Mouse (Mus musculus) forebrain, embryonic 12.5 days (tissue): ENCODE data around the gene Lama5. TPM values are rescaled to one million over a fixed set of nuclear protein-coding genes. Genes with fewer than 3 reads are reported as not detected.
A peak's percentile ranks its signal among the peaks of the same experiment; 100 is the strongest.
"Not testable (repeated sequence)": the region's sequence is repeated elsewhere in the genome, so short reads cannot be mapped to it uniquely, and the experiment has no call there.

Experiments used
- ATAC-seq: fragments of 200-750 bp; cut with Nextera tagmentation; 2 replicates; pipeline ENCODE4 v1.8.0; 2017; ENCODE audit warnings: moderate TSS enrichment; ENCODE audit not compliant: low FRiP score
- H3K27ac ChIP-seq: fragments of 300-500 bp; sonication (generic); 2 replicates; pipeline ENCODE4 v1.5.1; 2016; ENCODE audit warnings: mild to moderate bottlenecking
- H3K27me3 ChIP-seq: fragments of 300-500 bp; sonication (generic); 2 replicates; pipeline ENCODE4 v1.6.1; 2016; ENCODE audit warnings: mild to moderate bottlenecking
- H3K36me3 ChIP-seq: fragments of 300-500 bp; sonication (generic); replicated peaks from 2 replicates; pipeline ENCODE4 v1.6.1; 2016; ENCODE audit warnings: mild to moderate bottlenecking
- H3K4me1 ChIP-seq: fragments of 300-500 bp; sonication (generic); 2 replicates; pipeline ENCODE4 v1.6.1; 2016
- H3K4me2 ChIP-seq: fragments of 300-500 bp; sonication (generic); 2 replicates; pipeline ENCODE4 v1.6.1; 2016; ENCODE audit warnings: mild to moderate bottlenecking, moderate library complexity
- H3K4me3 ChIP-seq: fragments of 300-500 bp; sonication (generic); replicated peaks from 2 replicates; pipeline ENCODE4 v1.5.1; 2016; ENCODE audit warnings: mild to moderate bottlenecking
- H3K9ac ChIP-seq: fragments of 300-500 bp; sonication (generic); 2 replicates; pipeline ENCODE4 v1.6.1; 2016; ENCODE audit warnings: mild to moderate bottlenecking
- H3K9me3 ChIP-seq: fragments of 300-500 bp; sonication (generic); 2 replicates; pipeline ENCODE4 v1.6.1; 2016
- WGBS: fragments of 180-500 bp; shearing (Covaris S2); methylation state at CpG from one replicate; pipeline ENCODE4 v1.1.7; 2016; 5-methylcytosine and 5-hydroxymethylcytosine counted together
- polyA plus RNA-seq: library from polyadenylated mRNA; unstranded; fragments of >200 nt; fragmentation: Nextera tagmentation; extraction: Ambion mirVana; gene quantifications from 2 replicates; pipeline ENCODE4 v1.2.1, GENCODE M21; 2016

Lama5 gene
- polyA plus RNA-seq, 1 experiment from 2014 or later = 4.9 TPM

DNA sequence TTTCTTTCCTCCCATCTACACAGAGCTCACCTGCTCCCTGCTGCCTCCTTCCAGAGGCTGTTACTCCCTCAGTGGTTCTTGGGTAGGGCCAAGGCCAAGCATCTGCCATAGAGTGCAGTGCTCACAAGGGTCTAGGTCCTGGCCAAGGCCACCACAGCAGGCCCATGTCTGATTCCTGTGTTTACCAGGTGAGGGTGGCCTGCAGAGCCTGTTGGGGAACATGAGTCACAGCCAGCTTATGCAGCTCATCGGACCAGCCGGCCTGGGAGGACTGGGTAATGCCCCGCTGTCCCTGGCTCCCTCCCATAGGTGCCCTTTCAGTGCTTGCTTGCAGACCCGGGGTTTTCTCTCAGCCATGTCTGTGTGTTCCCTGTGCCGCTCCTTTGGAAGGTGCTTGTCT is 51.5 kb downstream of the Lama5 start:
- Histone ChIP-seq H3K4me1 (peaks cover 16% of the 10 kb centered on the region), H3K9ac (no peak overlapping the region), H3K36me3 (peaks cover 62% of the 10 kb centered on the region), H3K4me3 (no peak overlapping the region), H3K27me3 (no peaks in the 10 kb centered on the region), H3K27ac (no peak overlapping the region), H3K4me2 (no peak overlapping the region), H3K9me3 (no peaks in the 10 kb centered on the region)
- ATAC-seq = no peak
- 91% methylated on average over 5 of the region's 5 CpGs for WGBS

- H3K27me3 ChIP-seq, H3K9ac ChIP-seq, H3K27ac ChIP-seq, ATAC-seq, H3K4me3 ChIP-seq, H3K9me3 ChIP-seq, H3K4me2 ChIP-seq: not testable (repeated sequence)
- peaks cover 16% of the 10 kb centered on the region for H3K4me1 ChIP-seq
- WGBS = 93% methylated on average over 8 of the region's 8 CpGs
- H3K36me3 ChIP-seq = peaks cover 57% of the 10 kb centered on the region
Measured at GRCm38 (mm10) chr2:180173711-180174110, 51.9 kb downstream of the Lama5 start.

- H3K36me3 ChIP-seq = peaks cover 52% of the 10 kb centered on the region
- peak overlapping the region; percentile 99 for H3K4me2 ChIP-seq
- peak overlapping the region; percentile 96; the same call in 1 of the 2 replicates for H3K9ac ChIP-seq
- H3K9me3 ChIP-seq = no peaks in the 10 kb centered on the region
- H3K4me3 ChIP-seq = peak overlapping the region; percentile 98
- 77% methylated on average over 4 of the region's 4 CpGs for WGBS
- ATAC-seq = no peak
- H3K27me3 ChIP-seq = no peaks in the 10 kb centered on the region
- no peak overlapping the region for H3K27ac ChIP-seq
- peaks cover 16% of the 10 kb centered on the region for H3K4me1 ChIP-seq
Measured at GRCm38 (mm10) chr2:180173163-180173562, 52.5 kb downstream of the Lama5 start.

DNA sequence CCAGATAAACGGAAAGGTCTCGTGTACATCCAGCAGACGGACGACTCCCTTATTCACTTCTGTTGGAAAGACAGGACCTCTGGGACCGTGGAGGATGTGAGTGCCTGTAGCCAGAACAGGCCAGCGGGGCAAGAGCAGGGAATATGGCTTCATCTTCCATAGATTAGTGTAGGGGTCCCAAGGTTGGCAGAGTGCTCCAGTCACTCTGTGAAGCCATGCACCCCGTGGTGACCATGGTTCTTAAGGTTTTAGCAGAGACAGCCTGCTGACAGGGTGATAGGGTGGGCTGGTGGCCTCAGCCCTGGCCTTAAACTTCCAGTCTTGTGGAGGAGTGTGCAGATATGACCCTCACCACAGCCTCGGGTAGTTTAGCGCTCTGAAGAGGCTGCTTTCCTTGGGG is 53.5 kb downstream of the Lama5 start:
- no peak for ATAC-seq
- H3K4me1 ChIP-seq = peaks cover 16% of the 10 kb centered on the region
- WGBS = 5% methylated on average over 9 of the region's 9 CpGs
- peak overlapping the region; percentile 96 for H3K9ac ChIP-seq
- peak overlapping the region; percentile 99 for H3K4me2 ChIP-seq
- H3K36me3 ChIP-seq = peaks cover 42% of the 10 kb centered on the region
- no peaks in the 10 kb centered on the region for H3K9me3 ChIP-seq
- H3K4me3 ChIP-seq = peak overlapping the region; percentile 98
- H3K27me3 ChIP-seq = no peaks in the 10 kb centered on the region
- H3K27ac ChIP-seq = 0 out of 2 replicates have a peak overlapping the region, but pooled peaks have one; percentile 9

DNA sequence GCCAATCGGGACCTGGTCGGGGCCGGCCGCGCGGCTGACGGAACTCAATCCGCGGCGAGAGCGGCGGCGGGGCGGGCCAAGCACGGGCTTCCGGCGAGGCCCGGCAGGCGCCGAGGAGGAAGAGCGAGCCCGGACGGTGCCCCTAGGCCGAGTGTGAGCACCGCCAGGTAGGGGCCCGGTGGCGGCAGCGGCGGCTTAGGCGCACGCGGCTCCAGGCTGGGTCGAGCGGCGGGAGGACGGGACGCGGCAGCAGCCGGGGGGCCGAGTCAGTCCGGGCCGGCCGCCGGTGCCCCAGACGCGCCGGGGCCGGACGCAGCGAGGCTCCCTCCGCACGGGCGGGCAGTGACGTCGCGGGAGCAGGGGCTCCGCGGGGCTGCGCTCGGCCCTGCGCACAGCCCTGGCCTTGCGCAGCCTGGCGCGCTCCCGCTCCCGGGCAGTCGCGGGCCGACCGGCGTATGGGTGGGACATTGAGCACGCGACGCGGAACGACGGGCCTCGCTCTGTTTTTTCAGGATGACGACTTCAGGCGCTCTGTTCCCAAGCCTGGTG is 54.1 kb downstream of the Lama5 start:
- Histone ChIP-seq H3K9me3 (no peaks in the 10 kb centered on the region), H3K4me1 (peaks cover 16% of the 10 kb centered on the region), H3K27ac (peak overlapping the region; percentile 94), H3K4me3 (peak overlapping the region; percentile 98), H3K27me3 (no peaks in the 10 kb centered on the region), H3K9ac (peak overlapping the region; percentile 96), H3K36me3 (peaks cover 36% of the 10 kb centered on the region), H3K4me2 (peak overlapping the region; percentile 99)
- under 1% methylated on average over 55 of the region's 80 CpGs for WGBS
- ATAC-seq = peak; percentile 76

DNA sequence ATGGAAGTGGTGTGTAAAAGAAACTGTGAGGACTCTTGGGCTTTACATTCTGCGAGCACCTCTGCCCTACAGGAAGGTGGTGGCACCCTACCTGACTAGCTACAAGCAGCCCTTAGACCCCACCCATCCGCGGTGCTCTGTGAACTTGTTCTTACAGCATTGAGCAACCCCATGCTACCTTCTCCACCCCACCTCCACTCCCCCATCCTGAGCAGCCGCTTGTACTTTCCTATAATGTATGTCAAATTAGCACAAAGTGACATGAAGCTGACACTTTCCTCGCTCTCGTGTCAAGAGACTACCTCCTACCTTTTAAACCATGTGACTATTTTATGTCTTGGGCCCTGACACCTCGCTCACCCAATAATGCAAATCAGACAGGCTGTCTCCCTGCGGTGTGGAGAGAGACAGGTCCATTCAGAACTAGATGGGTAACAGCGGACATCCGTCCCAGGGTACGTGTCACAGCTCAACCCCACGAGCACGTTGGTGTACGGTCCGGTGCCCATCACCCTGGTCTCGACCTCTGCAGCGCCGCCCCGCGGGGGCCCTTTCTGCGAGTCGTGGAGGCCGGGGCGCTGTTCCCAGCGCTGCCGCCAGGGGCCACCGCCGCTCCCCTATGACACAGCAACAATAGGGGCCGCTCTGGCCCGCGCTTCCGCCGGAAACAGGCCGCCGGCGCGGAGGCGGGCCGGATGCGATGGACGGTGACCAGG is 54.7 kb downstream of the Lama5 start, which contains the start of gene Adrm1:
TSS of gene Adrm1 (plus strand) at position 680 of the 716 bp plus-strand sequence.
- H3K9ac ChIP-seq = peak within 1 kb of the TSS; percentile 96
- peak; percentile 99 for ATAC-seq
- no peaks in the 10 kb centered on the region for H3K27me3 ChIP-seq
- peak within 1 kb of the TSS; percentile 99 for H3K4me2 ChIP-seq
- 4% methylated on average over 41 of the region's 41 CpGs for WGBS
- peak within 1 kb of the TSS; percentile 98 for H3K4me3 ChIP-seq
- H3K9me3 ChIP-seq = no peaks in the 10 kb centered on the region
- peak within 1 kb of the TSS; percentile 94 for H3K27ac ChIP-seq
- H3K4me1 ChIP-seq = peaks cover 16% of the 10 kb centered on the region
- peaks cover 31% of the 10 kb centered on the region for H3K36me3 ChIP-seq

DNA sequence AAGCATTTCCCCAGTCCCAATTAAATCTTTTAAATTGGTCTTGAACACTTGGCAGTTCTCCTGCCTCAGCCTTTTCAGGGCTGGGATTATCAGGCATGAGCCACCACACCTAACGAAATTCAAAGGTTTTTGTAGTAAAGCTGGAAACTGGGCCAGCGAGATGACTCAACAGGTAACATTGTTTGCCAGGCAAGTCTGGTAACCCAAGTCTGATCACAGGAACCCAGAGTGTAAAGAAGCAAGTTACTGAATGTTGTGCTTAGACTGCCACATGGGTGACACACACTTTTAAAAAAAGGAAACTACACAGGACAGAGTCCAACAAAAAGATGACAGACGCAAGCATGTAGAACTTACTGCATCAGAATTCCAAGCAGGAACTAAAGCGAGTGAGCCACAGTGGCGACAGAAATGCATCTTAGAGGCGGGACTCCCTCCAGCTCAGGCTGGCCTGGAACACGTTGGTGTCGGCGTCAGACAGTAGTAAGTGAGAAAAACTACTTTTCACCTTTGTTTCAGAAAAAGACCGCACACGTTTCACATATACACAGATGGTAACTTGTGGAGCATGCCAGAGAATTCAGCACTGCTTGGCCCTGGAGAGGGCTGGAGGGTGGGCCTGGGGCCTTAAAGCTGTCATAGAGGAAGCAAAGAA is 55.4 kb downstream of the Lama5 start:
- Histone ChIP-seq H3K36me3 (peaks cover 25% of the 10 kb centered on the region), H3K9me3 (no peaks in the 10 kb centered on the region), H3K27ac (peak overlapping the region; percentile 31; the same call in 1 of the 2 replicates), H3K27me3 (no peaks in the 10 kb centered on the region), H3K4me1 (peaks cover 16% of the 10 kb centered on the region), H3K4me3 (no peak overlapping the region; the same call in 1 of the 2 replicates), H3K9ac (peak overlapping the region; percentile 43; the same call in 1 of the 2 replicates), H3K4me2 (peak overlapping the region; percentile 57)
- 89% methylated on average over 11 of the region's 11 CpGs for WGBS
- no peak for ATAC-seq

DNA sequence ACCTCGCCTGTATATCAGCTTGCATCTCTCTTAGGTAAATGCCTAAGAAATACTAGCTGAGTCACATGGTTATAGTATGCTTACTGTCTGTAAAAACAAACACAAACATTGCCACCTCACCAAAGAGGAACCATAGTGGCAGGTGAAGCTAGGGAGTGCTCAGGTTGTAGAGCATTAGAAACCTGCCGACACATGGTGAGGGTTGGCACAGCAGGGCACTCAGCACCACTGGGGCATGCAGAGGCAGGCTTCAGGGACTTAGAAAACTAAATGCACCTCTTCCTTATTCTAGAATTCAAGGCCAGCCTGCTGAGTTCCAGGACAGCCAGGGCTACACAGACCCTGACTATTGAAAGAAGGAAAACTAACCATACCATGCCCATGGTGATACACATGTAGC is 58.8 kb downstream of the Lama5 start:
- no peak for ATAC-seq
- WGBS = 82% methylated on average over 2 of the region's 2 CpGs
- Histone ChIP-seq H3K27ac (no peak overlapping the region), H3K9ac (no peak overlapping the region), H3K4me3 (no peak overlapping the region), H3K27me3 (no peaks in the 10 kb centered on the region), H3K9me3 (no peaks in the 10 kb centered on the region), H3K4me2 (no peak overlapping the region), H3K4me1 (no peaks in the 10 kb centered on the region), H3K36me3 (peaks cover 19% of the 10 kb centered on the region)

DNA sequence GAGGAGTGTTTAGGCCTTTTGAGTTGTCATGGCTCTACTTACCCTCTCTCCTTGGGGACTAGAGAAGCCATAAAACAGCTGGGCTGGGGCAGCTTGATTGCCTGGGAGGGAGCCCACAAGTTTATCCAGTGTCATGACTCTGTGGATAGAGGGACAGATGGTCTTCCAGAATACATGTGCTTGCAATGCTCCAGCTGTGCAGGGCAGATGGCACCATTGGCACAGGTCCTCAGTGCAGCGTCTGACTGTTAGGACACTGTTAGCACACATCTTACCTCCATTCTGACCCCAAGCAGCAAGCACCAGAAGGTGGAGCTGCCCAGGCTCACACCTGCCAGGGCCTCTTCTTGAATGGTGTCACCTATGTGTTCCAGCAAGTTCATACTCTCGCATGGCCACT is 59.8 kb downstream of the Lama5 start:
- WGBS = 83% methylated on average over 2 of the region's 2 CpGs
- H3K27me3 ChIP-seq = no peaks in the 10 kb centered on the region
- peaks cover 30% of the 10 kb centered on the region for H3K36me3 ChIP-seq
- no peak overlapping the region for H3K27ac ChIP-seq
- no peak overlapping the region for H3K9ac ChIP-seq
- ATAC-seq = no peak
- no peaks in the 10 kb centered on the region for H3K9me3 ChIP-seq
- H3K4me1 ChIP-seq = no peaks in the 10 kb centered on the region
- no peak overlapping the region for H3K4me2 ChIP-seq
- no peak overlapping the region for H3K4me3 ChIP-seq

DNA sequence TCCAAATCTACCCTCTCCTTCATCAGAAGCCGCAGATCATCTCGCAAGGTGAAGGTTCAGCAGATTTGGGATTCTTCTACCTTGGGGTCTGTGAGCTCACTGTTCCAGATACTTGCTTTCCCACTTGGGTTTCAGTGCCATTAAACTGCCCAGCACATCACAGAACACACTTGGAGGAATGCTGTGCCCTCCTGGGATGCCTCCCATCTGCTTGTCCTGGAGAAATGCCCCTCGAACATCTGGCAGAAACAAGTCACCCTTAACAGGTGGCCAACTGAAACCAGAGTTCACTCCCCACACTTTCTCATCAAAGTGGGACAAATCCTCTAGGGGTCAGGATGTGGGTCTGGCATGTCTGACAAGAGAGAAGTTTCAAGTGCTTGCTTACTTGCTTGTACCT is 67.0 kb downstream of the Lama5 start:
- H3K27ac ChIP-seq = no peak overlapping the region
- peaks cover 81% of the 10 kb centered on the region for H3K36me3 ChIP-seq
- no peaks in the 10 kb centered on the region for H3K9me3 ChIP-seq
- no peak overlapping the region for H3K9ac ChIP-seq
- no peaks in the 10 kb centered on the region for H3K4me1 ChIP-seq
- 89% methylated on average over 3 of the region's 3 CpGs for WGBS
- H3K27me3 ChIP-seq = no peaks in the 10 kb centered on the region
- no peak overlapping the region for H3K4me2 ChIP-seq
- ATAC-seq = no peak
- no peak overlapping the region for H3K4me3 ChIP-seq

- peaks cover 74% of the 10 kb centered on the region for H3K36me3 ChIP-seq
- H3K27ac ChIP-seq = no peak overlapping the region
- WGBS = 89% methylated on average over 3 of the region's 3 CpGs
- no peak for ATAC-seq
- no peaks in the 10 kb centered on the region for H3K9me3 ChIP-seq
- no peak overlapping the region for H3K4me3 ChIP-seq
- H3K4me2 ChIP-seq = no peak overlapping the region
- H3K4me1 ChIP-seq = no peaks in the 10 kb centered on the region
- no peaks in the 10 kb centered on the region for H3K27me3 ChIP-seq
- H3K9ac ChIP-seq = no peak overlapping the region
Measured at GRCm38 (mm10) chr2:180154796-180155195, 70.9 kb downstream of the Lama5 start.

DNA sequence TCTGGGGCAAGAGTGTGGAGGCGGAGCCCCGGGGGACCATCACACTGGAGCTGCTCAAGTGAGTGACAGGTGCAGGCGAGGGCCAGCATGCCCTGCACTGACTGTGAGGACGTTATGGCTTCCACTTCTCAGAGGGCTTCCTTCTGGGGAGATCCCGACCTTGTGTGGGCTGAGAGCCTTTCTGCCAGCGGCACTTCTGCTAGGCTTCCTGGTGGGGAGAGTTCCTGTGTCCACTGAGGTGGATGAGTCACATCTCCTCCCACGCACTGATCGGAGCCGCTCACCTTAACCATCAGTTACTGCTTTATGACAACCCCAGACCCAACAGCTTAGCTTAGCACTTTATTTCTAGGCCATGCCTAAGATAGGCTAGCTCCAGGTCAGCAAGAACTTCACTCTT is 77.1 kb downstream of the Lama5 start:
- Histone ChIP-seq H3K9me3 (no peaks in the 10 kb centered on the region), H3K9ac (no peak overlapping the region), H3K27ac (no peak overlapping the region), H3K4me1 (no peaks in the 10 kb centered on the region), H3K4me3 (no peak overlapping the region), H3K36me3 (peaks cover 86% of the 10 kb centered on the region), H3K27me3 (no peaks in the 10 kb centered on the region), H3K4me2 (no peak overlapping the region)
- ATAC-seq = no peak
- 87% methylated on average over 9 of the region's 9 CpGs for WGBS
